Mouse (Mus musculus) MEL (cell line): ENCODE results near the gene Ptpn12.

Experiments used
- MAX ChIP-seq: IDR thresholded peaks from 2 replicates; pipeline ENCODE4 v1.6.1; 2011; ENCODE audit warnings: low read length, improper control_type of control experiment
- NELFE ChIP-seq: IDR thresholded peaks from 2 replicates; pipeline ENCODE4 v1.6.1; 2011; ENCODE audit warnings: low read depth, low read length, improper control_type of control experiment
- ZC3H11A ChIP-seq: IDR thresholded peaks from 2 replicates; pipeline ENCODE4 v1.6.1; 2012; ENCODE audit warnings: low read depth, mild to moderate bottlenecking, inconsistent platforms, low read length, improper control_type of control experiment

GRCm38 (mm10) chr5:21050061-21050769 is 5.5 kb downstream of the Ptpn12 start:
- no peak for TF ChIP-seq MAX
- no peak for TF ChIP-seq NELFE
- no peak; the same call in 1 of the 2 replicates for TF ChIP-seq ZC3H11A
